Mouse (Mus musculus) lung, adult 2 months (tissue): ENCODE data around the gene Zp1. TPM values are rescaled to one million over a fixed set of nuclear protein-coding genes. Genes with fewer than 3 reads are reported as not detected.

ENCODE experiments used
- DNase-seq: peaks from one replicate; pipeline ENCODE4 v3.0.0; 2022
- H3K4me1 ChIP-seq: fragments of 200-500 bp; 2 replicates; pipeline ENCODE4 v1.6.1; 2011; ENCODE audit warnings: low read length; ENCODE audit not compliant: control insufficient read depth, insufficient read depth
- H3K4me3 ChIP-seq: fragments of 200-500 bp; replicated peaks from 2 replicates; pipeline ENCODE3; 2011; ENCODE audit warnings: low read depth, mild to moderate bottlenecking, control low read depth, low read length; ENCODE audit errors: extremely low read depth
- CTCF ChIP-seq: fragments of 200-500 bp; IDR thresholded peaks from 2 replicates; pipeline ENCODE4 v1.5.1; 2011; ENCODE audit warnings: mild to moderate bottlenecking, low read length, control low read depth; ENCODE audit not compliant: insufficient read depth
- POLR2A ChIP-seq: fragments of 200-500 bp; IDR thresholded peaks from 2 replicates; pipeline ENCODE4 v1.6.1; 2011; ENCODE audit warnings: low read depth, mild to moderate bottlenecking, control low read depth, low read length, borderline replicate concordance; ENCODE audit errors: extremely low read depth
- WGBS: fragments of 180-500 bp; shearing (Covaris S2); methylation state at CpG from one replicate; pipeline ENCODE4 v1.1.7; 2018; 5-methylcytosine and 5-hydroxymethylcytosine counted together
- polyA plus RNA-seq: library from polyadenylated mRNA; depleted of rRNA; stranded (reverse); fragments of >200 nt; gene quantifications from 2 replicates; pipeline ENCODE4 v1.2.3, GENCODE M21; 2012; rRNA removed

Zp1 gene
- polyA plus RNA-seq: 0.21 and 0.33 TPM in 2 replicates

- no peak for TF ChIP-seq CTCF
- TF ChIP-seq POLR2A: no peak
- no peaks in the 10 kb centered on the region for H3K4me1 ChIP-seq
- H3K4me3 ChIP-seq: no peak within 1 kb of the TSS
- DNase-seq: no peak
- WGBS: 40% methylated on average over 2 of the region's 2 CpGs
Observed at GRCm38 (mm10) chr19:10920532-10920931, at the start of gene Zp1. TSS of gene Zp1 (minus strand) at chr19:10920632.

- TF ChIP-seq CTCF: no peak
- no peak for TF ChIP-seq POLR2A
- Histone ChIP-seq H3K4me1 (no peaks in the 10 kb centered on the region), H3K4me3 (no peak overlapping the region)
- DNase-seq: no peak
- WGBS: 75% methylated on average over 7 of the region's 7 CpGs
Observed at GRCm38 (mm10) chr19:10968578-10968977, 48.1 kb upstream of the Zp1 start.

GRCm38 (mm10) chr19:10965721-10966120 is 45.3 kb upstream of the Zp1 start:
- DNase-seq: no peak
- Histone ChIP-seq H3K4me1 (no peaks in the 10 kb centered on the region), H3K4me3 (no peak overlapping the region)
- WGBS: 88% methylated on average over 7 of the region's 7 CpGs
- TF ChIP-seq CTCF (no peak), POLR2A (no peak)

- Histone ChIP-seq H3K4me1 (peaks cover 3% of the 10 kb centered on the region; the same call in 1 of the 2 replicates), H3K4me3 (no peak overlapping the region)
- TF ChIP-seq CTCF: no peak
- no peak for TF ChIP-seq POLR2A
- no peak for DNase-seq
- WGBS: 37% methylated on average over 12 of the region's 12 CpGs
Observed at GRCm38 (mm10) chr19:10959978-10960346, 39.5 kb upstream of the Zp1 start.

- WGBS: 17% methylated on average over 11 of the region's 11 CpGs
- TF ChIP-seq POLR2A: no peak
- TF ChIP-seq CTCF: peak; percentile 39; the same call in 1 of the 2 replicates
- Histone ChIP-seq H3K4me3 (no peak overlapping the region), H3K4me1 (peaks cover 3% of the 10 kb centered on the region; the same call in 1 of the 2 replicates)
- DNase-seq: peak; percentile 29
Observed at GRCm38 (mm10) chr19:10959085-10959977, 38.9 kb upstream of the Zp1 start.

- peaks cover 9% of the 10 kb centered on the region; the same call in 1 of the 2 replicates for H3K4me1 ChIP-seq
- no peak for DNase-seq
- WGBS: 53% methylated on average over 11 of the region's 11 CpGs
- no peak for TF ChIP-seq CTCF
- no peak for TF ChIP-seq POLR2A
- H3K4me3 ChIP-seq: no peak overlapping the region
Observed at GRCm38 (mm10) chr19:10952021-10952939, 31.8 kb upstream of the Zp1 start.

GRCm38 (mm10) chr19:10949558-10949957 is 29.1 kb upstream of the Zp1 start:
- peak overlapping the region; percentile 38 for H3K4me3 ChIP-seq
- DNase-seq: no peak
- no peak for TF ChIP-seq CTCF
- no peak for TF ChIP-seq POLR2A
- H3K4me1 ChIP-seq: peaks cover 9% of the 10 kb centered on the region; the same call in 1 of the 2 replicates
- WGBS: 23% methylated on average over 9 of the region's 9 CpGs

GRCm38 (mm10) chr19:10949112-10949511 is 28.7 kb upstream of the Zp1 start, which contains the start of gene Ccdc86:
TSS of gene Ccdc86 (minus strand) at chr19:10949266.
- TF ChIP-seq CTCF: no peak
- peak; percentile 63; the same call in 1 of the 2 replicates for TF ChIP-seq POLR2A
- DNase-seq: peak; percentile 95
- Histone ChIP-seq H3K4me1 (peaks cover 9% of the 10 kb centered on the region; the same call in 1 of the 2 replicates), H3K4me3 (peak within 1 kb of the TSS; percentile 82)
- under 1% methylated on average over 30 of the region's 30 CpGs for WGBS

- under 1% methylated on average over 20 of the region's 20 CpGs for WGBS
- H3K4me1 ChIP-seq: peaks cover 9% of the 10 kb centered on the region; the same call in 1 of the 2 replicates
- DNase-seq: no peak
- TF ChIP-seq CTCF (no peak), POLR2A (no peak)
- H3K4me3 ChIP-seq: peak overlapping the region; percentile 39
Observed at GRCm38 (mm10) chr19:10948416-10948815, 28.0 kb upstream of the Zp1 start.
